Mouse (Mus musculus): Measurements from ENCODE around the gene Rad9a. TPM values are rescaled to one million over a fixed set of nuclear protein-coding genes. Genes with fewer than 3 reads are reported as not detected.
"Not testable (repeated sequence)": the region's sequence is repeated elsewhere in the genome, so short reads cannot be mapped to it uniquely, and the experiment has no call there.

Gene Rad9a
- 35.0 and 41.5 TPM in 2 replicates for polyA plus RNA-seq (2016; fragmentation: Nextera tagmentation; extraction: Ambion mirVana)

GRCm38 (mm10) chr19:4201291-4201909 is at the start of gene Rad9a:
Rad9a (minus strand) TSS chr19:4201662.
- WGBS, result under 1% methylated on average over 34 of the region's 34 CpGs
- peaks cover 23% of the 10 kb centered on the region for H3K36me3 ChIP-seq
- peak; percentile 88 for ATAC-seq (ENCODE audit: low FRiP score, low read depth)
- H3K9me3 ChIP-seq, result no peaks in the 10 kb centered on the region
- H3K4me2 ChIP-seq (replicated peaks), result peak within 1 kb of the TSS; percentile 87
- peak within 1 kb of the TSS; percentile 22; the same call in 1 of the 2 replicates for H3K27ac ChIP-seq (replicated peaks)
- H3K27me3 ChIP-seq, result peaks cover 37% of the 10 kb centered on the region
- H3K4me1 ChIP-seq, result peaks cover 25% of the 10 kb centered on the region
- H3K9ac ChIP-seq (replicated peaks), result peak within 1 kb of the TSS; percentile 72
- peak within 1 kb of the TSS; percentile 64 for H3K4me3 ChIP-seq

GRCm38 (mm10) chr19:4248683-4249082 is 47.2 kb upstream of the Rad9a start:
- not testable (repeated sequence) for H3K4me3 ChIP-seq; H3K27me3 ChIP-seq; H3K36me3 ChIP-seq; H3K4me1 ChIP-seq; H3K27ac ChIP-seq (replicated peaks); H3K9me3 ChIP-seq; H3K4me2 ChIP-seq (replicated peaks); ATAC-seq (ENCODE audit: low FRiP score, low read depth); H3K9ac ChIP-seq (replicated peaks)
- WGBS, result 68% methylated on average over 1 of the region's 1 CpGs

- Histone ChIP-seq H3K9me3 (no peaks in the 10 kb centered on the region), H3K4me3 (no peak overlapping the region), H3K36me3 (no peaks in the 10 kb centered on the region), H3K27ac (replicated peaks) (no peak overlapping the region), H3K27me3 (0 out of 2 replicates have a peak, but pooled peaks cover 4% of the 10 kb centered on the region), H3K9ac (replicated peaks) (no peak overlapping the region), H3K4me2 (replicated peaks) (no peak overlapping the region), H3K4me1 (no peaks in the 10 kb centered on the region)
- 61% methylated on average over 1 of the region's 1 CpGs for WGBS
- no peak for ATAC-seq (ENCODE audit: low FRiP score, low read depth)
Measured at GRCm38 (mm10) chr19:4247010-4247409, 45.5 kb upstream of the Rad9a start.

- Histone ChIP-seq H3K4me2 (replicated peaks) (no peak overlapping the region), H3K27ac (replicated peaks) (no peak overlapping the region), H3K9me3 (no peaks in the 10 kb centered on the region), H3K27me3 (0 out of 2 replicates have a peak, but pooled peaks cover 4% of the 10 kb centered on the region), H3K9ac (replicated peaks) (no peak overlapping the region), H3K4me1 (no peaks in the 10 kb centered on the region), H3K4me3 (no peak overlapping the region), H3K36me3 (no peaks in the 10 kb centered on the region)
- no peak for ATAC-seq (ENCODE audit: low FRiP score, low read depth)
- WGBS, result 81% methylated on average over 6 of the region's 6 CpGs
Measured at GRCm38 (mm10) chr19:4244775-4245174, 43.3 kb upstream of the Rad9a start.

- no peak for ATAC-seq (ENCODE audit: low FRiP score, low read depth)
- WGBS, result 71% methylated on average over 3 of the region's 3 CpGs
- H3K4me3 ChIP-seq, result no peak overlapping the region
- no peaks in the 10 kb centered on the region for H3K4me1 ChIP-seq
- no peak overlapping the region for H3K9ac ChIP-seq (replicated peaks)
- no peak overlapping the region for H3K4me2 ChIP-seq (replicated peaks)
- no peaks in the 10 kb centered on the region for H3K9me3 ChIP-seq
- H3K36me3 ChIP-seq, result no peaks in the 10 kb centered on the region
- H3K27ac ChIP-seq (replicated peaks), result no peak overlapping the region
- H3K27me3 ChIP-seq, result peaks cover under 1% of the 10 kb centered on the region; the same call in 1 of the 2 replicates
Measured at GRCm38 (mm10) chr19:4242416-4242815, 41.0 kb upstream of the Rad9a start.

GRCm38 (mm10) chr19:4240247-4240668 is 38.8 kb upstream of the Rad9a start:
- 72% methylated on average over 8 of the region's 8 CpGs for WGBS
- Histone ChIP-seq H3K4me1 (no peaks in the 10 kb centered on the region), H3K36me3 (no peaks in the 10 kb centered on the region), H3K9me3 (no peaks in the 10 kb centered on the region), H3K4me3 (no peak overlapping the region), H3K9ac (replicated peaks) (no peak overlapping the region), H3K27me3 (peaks cover 4% of the 10 kb centered on the region; the same call in 1 of the 2 replicates), H3K27ac (replicated peaks) (no peak overlapping the region), H3K4me2 (replicated peaks) (no peak overlapping the region)
- ATAC-seq (ENCODE audit: low FRiP score, low read depth), result no peak

- H3K9ac ChIP-seq (replicated peaks), result no peak overlapping the region
- H3K4me1 ChIP-seq, result peaks cover 12% of the 10 kb centered on the region
- no peak overlapping the region for H3K4me3 ChIP-seq
- no peaks in the 10 kb centered on the region for H3K9me3 ChIP-seq
- ATAC-seq (ENCODE audit: low FRiP score, low read depth), result no peak
- 80% methylated on average over 4 of the region's 4 CpGs for WGBS
- no peak overlapping the region for H3K27ac ChIP-seq (replicated peaks)
- no peaks in the 10 kb centered on the region for H3K36me3 ChIP-seq
- peaks cover 26% of the 10 kb centered on the region for H3K27me3 ChIP-seq
- no peak overlapping the region for H3K4me2 ChIP-seq (replicated peaks)
Measured at GRCm38 (mm10) chr19:4234548-4234947, 33.1 kb upstream of the Rad9a start.

GRCm38 (mm10) chr19:4232651-4233050 is 31.2 kb upstream of the Rad9a start:
- Histone ChIP-seq H3K9ac (replicated peaks) (0 out of 2 replicates have a peak overlapping the region, but pooled peaks have one; percentile 68), H3K9me3 (no peaks in the 10 kb centered on the region), H3K4me2 (replicated peaks) (peak overlapping the region; percentile 88; the same call in 1 of the 2 replicates), H3K4me1 (peaks cover 12% of the 10 kb centered on the region), H3K4me3 (no peak overlapping the region), H3K27me3 (peaks cover 42% of the 10 kb centered on the region), H3K27ac (replicated peaks) (no peak overlapping the region), H3K36me3 (no peaks in the 10 kb centered on the region)
- WGBS, result 81% methylated on average over 7 of the region's 7 CpGs
- ATAC-seq (ENCODE audit: low FRiP score, low read depth), result no peak

- peak overlapping the region; percentile 88 for H3K4me2 ChIP-seq (replicated peaks)
- peak overlapping the region; percentile 60 for H3K4me3 ChIP-seq
- peak overlapping the region; percentile 68 for H3K9ac ChIP-seq (replicated peaks)
- peak overlapping the region; percentile 60; the same call in 1 of the 2 replicates for H3K27ac ChIP-seq (replicated peaks)
- ATAC-seq (ENCODE audit: low FRiP score, low read depth), result no peak
- H3K4me1 ChIP-seq, result peaks cover 12% of the 10 kb centered on the region
- H3K9me3 ChIP-seq, result no peaks in the 10 kb centered on the region
- 67% methylated on average over 2 of the region's 2 CpGs for WGBS
- peaks cover 40% of the 10 kb centered on the region for H3K27me3 ChIP-seq
- no peaks in the 10 kb centered on the region for H3K36me3 ChIP-seq
Measured at GRCm38 (mm10) chr19:4232186-4232572, 30.7 kb upstream of the Rad9a start.

- ATAC-seq (ENCODE audit: low FRiP score, low read depth), result peak; percentile 90
- peak within 1 kb of the TSS; percentile 60; the same call in 1 of the 2 replicates for H3K27ac ChIP-seq (replicated peaks)
- no peaks in the 10 kb centered on the region for H3K9me3 ChIP-seq
- H3K9ac ChIP-seq (replicated peaks), result peak within 1 kb of the TSS; percentile 68
- 13% methylated on average over 26 of the region's 26 CpGs for WGBS
- peaks cover 12% of the 10 kb centered on the region for H3K4me1 ChIP-seq
- H3K4me2 ChIP-seq (replicated peaks), result peak within 1 kb of the TSS; percentile 88
- H3K27me3 ChIP-seq, result peaks cover 44% of the 10 kb centered on the region
- peak within 1 kb of the TSS; percentile 60 for H3K4me3 ChIP-seq
- no peaks in the 10 kb centered on the region for H3K36me3 ChIP-seq
Measured at GRCm38 (mm10) chr19:4231253-4232185, 30.1 kb upstream of the Rad9a start, which contains the start of gene Pold4. Pold4 (plus strand) TSS chr19:4231899.

GRCm38 (mm10) chr19:4230415-4230814 is 29.0 kb upstream of the Rad9a start:
- WGBS, result 70% methylated on average over 8 of the region's 8 CpGs
- no peaks in the 10 kb centered on the region for H3K9me3 ChIP-seq

More at GRCm38 (mm10) chr19:4230415-4230814, 29.0 kb upstream of the Rad9a start:
- peaks cover 12% of the 10 kb centered on the region for H3K4me1 ChIP-seq
- peaks cover 48% of the 10 kb centered on the region for H3K27me3 ChIP-seq
- H3K4me2 ChIP-seq (replicated peaks), result no peak overlapping the region
- no peak overlapping the region for H3K27ac ChIP-seq (replicated peaks)
- H3K4me3 ChIP-seq, result no peak overlapping the region
- no peak overlapping the region for H3K9ac ChIP-seq (replicated peaks)
- ATAC-seq (ENCODE audit: low FRiP score, low read depth), result no peak
- H3K36me3 ChIP-seq, result no peaks in the 10 kb centered on the region
